Comparison of ENCODE assay signal across 22 mouse cellular contexts in the genomic region with DNA sequence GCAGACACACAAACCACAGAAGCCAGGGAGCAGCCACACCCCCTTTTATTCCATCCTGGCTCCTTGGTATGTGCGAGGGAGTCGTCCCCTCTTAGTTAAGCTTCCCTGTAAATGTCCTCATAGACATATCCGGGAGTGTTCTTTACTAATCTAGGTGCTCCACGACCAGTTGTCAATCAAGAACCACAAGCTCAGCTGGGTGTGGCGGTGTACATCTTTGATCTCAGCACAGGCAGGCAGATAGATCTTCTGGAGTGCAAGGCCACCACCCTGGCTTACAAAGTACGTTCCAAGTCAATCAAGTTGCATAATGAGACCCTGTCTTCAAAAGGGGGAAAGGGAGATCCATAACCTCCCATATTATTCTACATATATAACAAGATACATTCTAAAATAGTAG. TPM values are rescaled to one million over a fixed set of nuclear protein-coding genes. Genes with fewer than 3 reads are reported as not detected.
DNase-seq lines count a peak whose midpoint lies in the region; ATAC-seq and TF ChIP-seq lines count a peak whose summit lies in the region.
"Had no signal": no experiment of that assay in that cellular context is flagged by ENCODE, and none has a peak within 500 bp of the region (broad histone marks: within the 10 kb centered on the region; RNA-seq: fewer than 3 reads in every experiment).

No protein-coding gene starts in this region.

- peak; percentile 5 for DNase-seq in liver, embryonic 13.5 days
- peak; percentile 58 for DNase-seq in T-cell, adult 2 months (ENCODE audit: low spot score)
- peak; percentile 76 for DNase-seq in naive thymus-derived CD4-positive, alpha-beta T cell, adult 2 months (ENCODE audit: low read depth)
- no peak for DNase-seq in right cerebral cortex, postnatal 14 days
- DNase-seq in heart, postnatal 25 days (ENCODE audit: low spot score), result no peak
- DNase-seq: cerebellum, adult 2 months; cerebellum, postnatal 10 days; gastrocnemius, postnatal 14 days; heart, adult 2 months; heart, postnatal 14 days had no signal

- intact Hi-C loops in heart, postnatal 25 days (cut with DNase I), result loop anchor here (5.0 to 10.0 kb wide), 4 partner anchors 48 to 736 kb away; a partner anchor contains a TSS

- no peaks in the 10 kb centered on the region for H3K9me3 ChIP-seq in liver, embryonic 13.5 days (replicated peaks)
- H3K9me3 ChIP-seq in liver, embryonic 12.5 days (replicated peaks), result no peaks in the 10 kb centered on the region
- H3K9me3 ChIP-seq: forebrain, embryonic 12.5 days; heart, embryonic 15.5 days; hindbrain, embryonic 10.5 days had no signal

- H3K4me1 ChIP-seq in liver, embryonic 13.5 days (replicated peaks), result peaks cover 31% of the 10 kb centered on the region
- peaks cover 27% of the 10 kb centered on the region for H3K4me1 ChIP-seq in liver, embryonic 12.5 days
- peaks cover 28% of the 10 kb centered on the region for H3K4me1 ChIP-seq in bone marrow macrophage, adult 2 months (ENCODE audit: control insufficient read depth, insufficient read depth, low read length)

- 35% methylated on average over 6 of the region's 6 CpGs for WGBS in liver, embryonic 13.5 days (ENCODE audit: insufficient replicate concordance)
- 42% methylated on average over 6 of the region's 6 CpGs for WGBS in liver, embryonic 12.5 days (ENCODE audit: insufficient replicate concordance)

- TF ChIP-seq POLR2A in bone marrow macrophage, adult 2 months (IDR thresholded peaks at IDR 0.05; ENCODE audit: borderline replicate concordance, low read depth, low read length), result no peak

- H3K36me3 ChIP-seq in liver, embryonic 13.5 days, result no peaks in the 10 kb centered on the region
- no peaks in the 10 kb centered on the region for H3K36me3 ChIP-seq in liver, embryonic 12.5 days
- H3K36me3 ChIP-seq: forebrain, embryonic 12.5 days; heart, embryonic 15.5 days; hindbrain, embryonic 10.5 days had no signal

- no peak overlapping the region for H3K4me2 ChIP-seq in liver, embryonic 13.5 days
- no peak overlapping the region for H3K4me2 ChIP-seq in liver, embryonic 12.5 days
- H3K4me2 ChIP-seq: forebrain, embryonic 12.5 days; heart, embryonic 11.5 days; heart, embryonic 15.5 days; hindbrain, embryonic 14.5 days had no signal

- no peak overlapping the region for H3K4me3 ChIP-seq in liver, embryonic 13.5 days (replicated peaks)
- no peak overlapping the region for H3K4me3 ChIP-seq in liver, embryonic 12.5 days
- H3K4me3 ChIP-seq in bone marrow macrophage, adult 2 months (ENCODE audit: insufficient read depth, low read length), result no peak overlapping the region
- H3K4me3 ChIP-seq: forebrain, embryonic 12.5 days; heart, adult 2 months; heart, embryonic 15.5 days; hindbrain, embryonic 10.5 days had no signal

- H3K9ac ChIP-seq in liver, embryonic 13.5 days, result no peak overlapping the region
- no peak overlapping the region for H3K9ac ChIP-seq in liver, embryonic 12.5 days
- H3K9ac ChIP-seq: forebrain, embryonic 12.5 days; heart, embryonic 15.5 days; hindbrain, embryonic 14.5 days had no signal

- no peaks in the 10 kb centered on the region for H3K27me3 ChIP-seq in liver, embryonic 13.5 days
- no peaks in the 10 kb centered on the region for H3K27me3 ChIP-seq in liver, embryonic 12.5 days (replicated peaks)
- H3K27me3 ChIP-seq: CH12.LX; forebrain, embryonic 12.5 days; heart, embryonic 15.5 days had no signal

- H3K27ac ChIP-seq in liver, embryonic 13.5 days, result no peak overlapping the region
- H3K27ac ChIP-seq in liver, embryonic 12.5 days, result no peak overlapping the region
- H3K27ac ChIP-seq in bone marrow macrophage, adult 2 months (ENCODE audit: insufficient read depth, low read depth, low read length), result peak overlapping the region; percentile 36
- H3K27ac ChIP-seq: forebrain, embryonic 12.5 days; heart, adult 2 months; heart, embryonic 15.5 days; hindbrain, embryonic 10.5 days; hindbrain, embryonic 14.5 days had no signal

- no peak for TF ChIP-seq CTCF in bone marrow macrophage, adult 2 months (IDR thresholded peaks at IDR 0.05; ENCODE audit: low read depth, low read length)

- no peak for ATAC-seq in liver, embryonic 13.5 days (ENCODE audit: low read depth)
- no peak for ATAC-seq in liver, embryonic 12.5 days
- ATAC-seq: forebrain, embryonic 16.5 days; intestine, embryonic 16.5 days; Patski had no signal

RNA-seq across cellular contexts. Expression of a gene that starts 2.4 kb away (rescaled TPM):
- 2.4 and 2.8 TPM in 2 replicates for polyA plus RNA-seq in liver, embryonic 13.5 days (2015; fragmentation: Nextera tagmentation; extraction: Ambion mirVana)
- polyA plus RNA-seq in liver, embryonic 12.5 days (2016; fragmentation: Nextera tagmentation; extraction: Ambion mirVana), result 2.5 and 2.6 TPM in 2 replicates
- polyA plus RNA-seq in bone marrow macrophage, adult 2 months (2012; ENCODE audit: insufficient read depth, insufficient read length, missing spikeins), result 208 and 228 TPM in 2 replicates
- under 1 TPM; 0.16 to 0.31 TPM for total RNA-seq in heart, postnatal 25 days (2021)
- total RNA-seq: gastrocnemius, adult 18-20 months had no signal
- polyA plus RNA-seq: cerebellum, adult 2 months; Patski had no signal

RNA-seq across cellular contexts. Expression of a gene that starts 3.7 kb away (rescaled TPM):
- polyA plus RNA-seq in liver, embryonic 13.5 days (2015; fragmentation: Nextera tagmentation; extraction: Ambion mirVana), result 16.0 and 19.6 TPM in 2 replicates
- 21.1 and 21.8 TPM in 2 replicates for polyA plus RNA-seq in liver, embryonic 12.5 days (2016; fragmentation: Nextera tagmentation; extraction: Ambion mirVana)
- 20.3 and 23.1 TPM in 2 replicates for polyA plus RNA-seq in bone marrow macrophage, adult 2 months (2012; ENCODE audit: insufficient read depth, insufficient read length, missing spikeins)
- 1 to 10 TPM; 5.2 to 5.4 TPM for total RNA-seq in heart, postnatal 25 days (2021)

Comparison
In these comparisons a context has a peak if more than half of its experiments do, and no peak if none do; other contexts are left out.
1. DNase-seq: peak in liver, embryonic 13.5 days (single experiment), T-cell, adult 2 months (single experiment) and naive thymus-derived CD4-positive, alpha-beta T cell, adult 2 months (single experiment); none in right cerebral cortex, postnatal 14 days (single experiment) and heart, postnatal 25 days (single experiment).
2. RNA of a gene that starts 2.4 kb away (polyA plus RNA-seq): 208 to 228 TPM in bone marrow macrophage, adult 2 months; 2.4 to 2.8 TPM in liver, embryonic 13.5 days and 2.5 to 2.6 TPM in liver, embryonic 12.5 days; every median in the first group is over 10 times any median in the second.